Mouse (Mus musculus) R1 (cell line): ENCODE results near the gene Hoxb1.
A peak's percentile ranks its signal among the peaks of the same experiment; 100 is the strongest.

Experiments used
- DNase-seq: peaks from one replicate; pipeline ENCODE4 v3.0.0-alpha.2; 2018; ENCODE audit warnings: low read depth, low spot score

The Hoxb1 gene

GRCm38 (mm10) chr11:96350341-96350624 is 15.3 kb upstream of the Hoxb1 start, which contains the start of gene Hoxb2:
Gene Hoxb2, plus strand, starts transcription at chr11:96350525.
- DNase-seq: no peak

GRCm38 (mm10) chr11:96350791-96351190 is 14.8 kb upstream of the Hoxb1 start:
- no peak for DNase-seq

- no peak for DNase-seq
These were observed 14.2 kb upstream of the Hoxb1 start for GRCm38 (mm10) chr11:96351312-96351711.

- DNase-seq: no peak
These were observed 13.7 kb upstream of the Hoxb1 start for GRCm38 (mm10) chr11:96351831-96352230.

- DNase-seq: peak; percentile 63
These were observed 12.6 kb upstream of the Hoxb1 start for GRCm38 (mm10) chr11:96352691-96353521.

- DNase-seq: no peak
These were observed 12.1 kb upstream of the Hoxb1 start for GRCm38 (mm10) chr11:96353522-96353841.

- no peak for DNase-seq
These were observed 11.6 kb upstream of the Hoxb1 start for GRCm38 (mm10) chr11:96353939-96354338.

- DNase-seq: peak; percentile 88
These were observed 11.2 kb upstream of the Hoxb1 start for GRCm38 (mm10) chr11:96354376-96354775.

- no peak for DNase-seq
These were observed 10.7 kb upstream of the Hoxb1 start for GRCm38 (mm10) chr11:96354801-96355311.

- DNase-seq: peak; percentile 67
These were observed 1.7 kb upstream of the Hoxb1 start for GRCm38 (mm10) chr11:96363807-96364206.

- DNase-seq: peak; percentile 42
These were observed 815 bp downstream of the Hoxb1 start for GRCm38 (mm10) chr11:96366092-96367041.

- DNase-seq: no peak
These were observed 1.6 kb downstream of the Hoxb1 start for GRCm38 (mm10) chr11:96367141-96367540.

- DNase-seq: no peak
These were observed 3.1 kb downstream of the Hoxb1 start for GRCm38 (mm10) chr11:96368686-96369085.

- DNase-seq: no peak
These were observed 3.6 kb downstream of the Hoxb1 start for GRCm38 (mm10) chr11:96369140-96369539.

GRCm38 (mm10) chr11:96371726-96372125 is 6.2 kb downstream of the Hoxb1 start:
- no peak for DNase-seq

GRCm38 (mm10) chr11:96372519-96372918 is 7.0 kb downstream of the Hoxb1 start:
- no peak for DNase-seq

- DNase-seq: peak; percentile 80
These were observed 9.3 kb downstream of the Hoxb1 start for GRCm38 (mm10) chr11:96374810-96375209.

GRCm38 (mm10) chr11:96383381-96383780 is 17.8 kb downstream of the Hoxb1 start:
- DNase-seq: no peak

- no peak for DNase-seq
These were observed 22.1 kb downstream of the Hoxb1 start for GRCm38 (mm10) chr11:96387635-96388034.

GRCm38 (mm10) chr11:96396772-96397626 is 31.4 kb downstream of the Hoxb1 start:
- peak; percentile 54 for DNase-seq

GRCm38 (mm10) chr11:96397806-96398335 is 32.3 kb downstream of the Hoxb1 start:
- no peak for DNase-seq
